Mouse (Mus musculus) kidney, postnatal 10 days (tissue): ENCODE results near the gene Mroh3.

Source experiments
- DNase-seq: peaks from one replicate; pipeline ENCODE4 v3.0.0; 2021; ENCODE audit warnings: mixed read lengths

Mroh3 gene

DNA sequence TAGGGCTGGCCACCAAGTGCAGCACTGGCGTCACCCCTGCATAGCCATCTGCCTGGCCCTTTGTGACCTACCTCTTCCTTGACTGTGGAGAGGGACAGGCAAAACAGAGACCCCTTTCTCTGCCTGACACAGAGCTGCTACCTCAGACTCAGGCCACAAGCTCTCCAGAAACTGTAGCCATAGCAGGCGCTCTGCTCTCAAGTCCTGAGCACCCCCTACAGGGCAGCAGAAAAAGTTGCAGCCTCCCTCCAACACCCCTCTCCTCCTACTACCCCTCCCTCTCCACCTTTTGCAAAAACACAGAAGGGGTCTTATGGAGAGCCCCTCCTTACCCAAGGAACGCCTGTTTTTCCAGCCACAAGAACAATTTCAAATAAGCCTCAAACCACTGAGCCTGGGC, at the start of gene Mroh3:
Gene Mroh3, minus strand, starts transcription at position 26 of the 400 bp plus-strand sequence.
- DNase-seq = no peak

DNA sequence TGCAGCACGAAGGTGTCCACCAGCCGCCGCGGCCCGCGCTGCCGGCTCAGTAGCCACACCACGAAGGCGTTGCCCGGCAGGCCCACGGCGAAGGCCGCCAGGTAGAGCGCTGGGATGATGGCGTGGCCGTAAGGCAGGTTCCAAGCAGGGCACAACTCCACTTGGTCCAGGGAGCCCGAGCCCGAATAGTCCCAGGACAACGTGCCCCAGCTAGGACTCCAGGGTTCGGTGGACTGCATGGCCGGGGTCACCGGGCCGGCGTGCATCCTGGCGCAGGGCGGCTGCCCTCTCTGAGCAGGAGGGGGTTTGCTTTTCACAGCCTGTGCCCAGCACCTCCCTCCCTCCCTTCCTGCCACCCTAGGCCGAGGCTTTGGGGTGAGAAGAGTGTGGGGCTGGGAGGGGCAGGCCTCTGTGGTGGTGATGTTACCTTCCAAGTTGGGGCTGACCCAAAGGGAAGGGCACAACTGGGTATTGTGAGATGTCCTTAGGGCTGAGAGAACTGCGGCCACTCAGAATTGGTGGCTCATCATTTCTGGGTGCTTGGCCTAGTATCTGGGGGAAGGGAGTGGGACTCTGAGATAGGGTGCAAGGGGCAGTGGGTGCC, 48.1 kb upstream of the Mroh3 start, which contains the start of gene Gpr25:
Gene Gpr25, minus strand, starts transcription at position 239 of the 604 bp plus-strand sequence.
- DNase-seq = no peak

DNA sequence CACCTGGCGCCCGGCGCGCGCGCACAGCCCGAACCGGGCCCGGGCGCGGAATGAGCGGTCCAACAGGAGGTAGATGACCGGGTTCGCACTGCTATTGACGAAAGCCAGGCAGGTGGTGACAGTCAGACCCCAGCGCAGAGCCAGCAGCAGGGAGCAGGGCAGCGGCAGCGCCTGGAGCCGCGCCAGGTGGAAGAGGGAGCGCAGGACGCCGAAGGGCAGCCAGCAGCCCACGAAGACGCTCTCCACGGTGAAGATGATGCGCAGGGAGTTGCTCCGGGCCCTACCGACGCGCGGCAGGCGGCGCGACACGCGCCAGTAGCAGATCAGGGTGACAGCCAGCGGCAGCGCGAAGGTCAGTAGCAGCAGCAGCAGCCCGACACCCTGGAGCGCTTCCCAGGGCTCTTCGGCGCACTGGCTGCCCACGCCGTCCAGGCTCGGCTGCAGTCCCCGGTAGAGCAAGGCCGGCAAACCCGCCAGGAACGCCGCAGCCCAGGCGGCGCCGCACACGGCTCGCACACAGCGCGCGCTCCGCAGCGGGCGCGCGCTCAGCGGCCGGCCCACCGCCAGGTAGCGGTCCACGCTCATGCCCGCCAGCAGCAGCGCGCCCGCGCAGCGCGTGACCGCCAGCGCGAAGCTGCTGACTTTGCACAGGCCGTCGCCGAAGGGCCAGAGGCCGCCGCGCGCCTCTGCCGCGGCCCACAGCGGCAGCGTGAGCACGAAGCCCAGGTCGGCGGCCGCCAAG, 47.4 kb upstream of the Mroh3 start:
- peak; percentile 74 for DNase-seq

DNA sequence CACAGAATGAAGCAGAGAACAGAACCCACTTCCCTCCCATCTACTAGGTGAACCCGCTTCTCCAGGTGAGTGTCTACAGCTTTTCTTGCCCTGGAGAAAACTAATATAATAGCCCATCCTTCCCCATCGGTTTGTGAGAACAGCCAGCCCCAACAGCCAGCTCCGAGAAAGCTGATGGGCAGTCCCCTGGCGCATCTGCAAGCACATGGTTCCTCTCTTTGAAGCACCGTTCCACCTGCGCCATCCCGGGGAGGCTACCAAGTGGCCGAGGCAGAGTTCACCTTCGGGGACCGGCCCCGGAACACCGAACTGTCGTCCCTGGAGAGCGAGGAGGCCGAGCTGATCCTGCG, 46.9 kb upstream of the Mroh3 start:
- no peak for DNase-seq

DNA sequence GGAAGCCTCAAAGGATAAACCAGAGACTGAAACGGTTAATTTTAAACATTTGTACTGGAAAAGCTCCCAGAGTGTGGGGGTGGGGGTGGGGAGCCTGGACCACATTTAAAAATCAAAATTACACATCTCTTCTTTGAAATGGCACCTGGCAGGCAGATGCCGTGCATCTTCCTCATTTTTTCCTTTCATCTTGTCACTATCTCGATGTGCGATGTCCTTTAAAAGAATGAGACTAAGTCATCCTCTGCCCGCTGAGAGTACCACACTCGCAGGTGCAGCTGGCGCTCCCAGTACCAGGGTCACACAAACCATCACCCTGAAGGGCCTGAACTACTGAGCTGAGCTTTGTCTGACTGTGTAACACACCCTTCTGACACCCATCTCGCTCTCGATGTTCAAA, 45.9 kb upstream of the Mroh3 start:
- no peak for DNase-seq

DNA sequence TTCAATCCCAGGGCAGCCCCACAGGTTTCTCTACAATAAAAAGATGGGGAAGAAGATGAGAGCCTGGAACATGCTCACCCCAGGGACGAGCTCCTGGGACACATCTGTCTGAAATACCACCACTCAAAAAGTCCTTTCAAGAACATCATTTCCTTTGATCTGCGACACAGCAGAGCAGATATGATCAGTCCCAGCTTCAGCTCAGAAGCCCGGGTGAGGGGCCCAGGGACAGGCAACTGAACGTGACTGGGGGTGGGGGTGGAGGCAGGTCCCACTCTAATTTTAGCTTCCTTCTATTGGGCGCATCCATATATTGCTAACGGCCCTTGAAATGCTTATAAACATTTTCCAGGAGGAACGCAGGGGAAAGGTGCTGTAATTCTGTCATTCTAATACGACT, 43.0 kb upstream of the Mroh3 start:
- no peak for DNase-seq

DNA sequence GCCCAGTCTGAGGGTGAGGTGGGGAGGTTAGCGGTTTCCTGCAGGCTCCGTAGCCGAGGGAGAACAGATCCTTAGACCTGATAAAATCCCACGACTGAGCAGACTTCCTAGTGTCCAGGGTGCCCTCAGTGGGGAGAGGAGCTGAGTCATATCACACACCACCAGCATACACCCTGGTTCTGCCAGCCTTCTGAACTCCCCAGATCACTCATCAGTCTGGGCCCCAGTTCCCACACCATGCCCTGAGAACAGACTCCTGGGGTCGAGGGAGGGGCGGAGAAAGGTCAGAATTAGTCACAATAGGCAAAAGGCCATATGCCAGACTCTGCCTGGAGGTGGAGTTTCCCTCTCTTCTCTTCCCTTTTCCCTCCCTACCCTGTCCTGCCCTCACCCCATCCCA, 42.5 kb upstream of the Mroh3 start:
- DNase-seq = no peak

DNA sequence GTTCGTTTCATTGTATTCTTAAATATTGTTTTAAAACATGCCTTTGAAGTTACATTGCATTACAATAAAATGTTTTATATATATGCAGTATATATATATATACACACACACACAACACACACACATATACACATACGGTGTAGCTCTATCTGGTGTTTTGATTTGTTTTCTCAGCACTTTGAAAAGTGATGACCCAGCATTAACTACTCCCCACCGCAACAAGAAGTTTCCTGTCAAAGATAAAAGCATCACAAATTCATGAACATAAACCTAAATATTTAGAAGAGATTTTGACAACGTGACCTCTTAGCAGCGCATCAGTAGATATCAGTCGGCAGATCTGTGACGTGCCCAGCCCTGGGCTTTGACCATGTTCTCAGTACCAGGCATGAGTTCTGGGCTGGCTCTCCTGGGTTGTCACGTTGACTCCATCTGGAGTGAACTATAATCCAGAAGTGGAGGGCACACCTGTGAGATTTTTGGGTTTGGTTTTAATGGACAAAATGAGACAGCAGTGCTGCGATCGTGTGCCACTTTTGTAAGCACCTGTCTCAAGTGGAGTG, 42.0 kb upstream of the Mroh3 start:
- no peak for DNase-seq

DNA sequence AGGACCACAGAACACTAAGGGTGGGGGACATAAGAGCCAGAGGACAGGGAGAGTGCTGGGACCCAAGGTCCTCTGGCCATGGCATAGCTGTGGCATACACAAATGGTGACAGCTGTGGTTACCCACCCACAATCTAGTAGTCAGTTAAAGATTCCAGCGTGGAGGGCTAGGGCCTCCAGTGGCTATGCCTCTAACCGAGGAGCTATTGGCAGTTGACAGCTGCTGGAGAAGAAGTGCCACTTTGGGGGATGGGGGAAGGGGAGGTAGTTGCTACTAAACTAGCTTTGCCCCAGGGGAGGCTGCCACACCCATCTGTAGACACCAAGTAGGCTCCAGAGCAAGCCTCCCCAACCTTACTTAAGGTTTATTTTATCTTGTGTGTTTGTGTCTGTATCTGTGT, 40.8 kb upstream of the Mroh3 start:
- no peak for DNase-seq

DNA sequence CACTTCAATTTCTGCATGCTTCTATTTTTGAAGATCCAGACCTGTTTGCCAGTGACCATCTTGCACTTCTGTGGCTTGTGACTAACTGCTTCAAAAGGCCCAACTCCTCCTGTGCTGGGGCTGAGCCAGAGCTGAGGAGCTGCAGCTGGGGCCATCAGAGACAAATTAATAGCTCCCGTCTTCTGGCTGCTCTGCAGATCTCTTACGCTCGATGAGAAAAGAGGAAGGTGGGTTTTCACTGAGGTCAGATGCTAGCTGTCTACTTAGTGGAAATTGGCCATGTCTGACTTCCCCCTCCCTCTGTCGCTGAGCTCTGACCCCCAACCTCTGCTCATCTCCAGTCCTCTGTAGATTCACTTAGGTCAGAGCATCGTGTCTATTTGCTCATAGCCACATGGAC, 37.0 kb upstream of the Mroh3 start:
- DNase-seq = no peak

DNA sequence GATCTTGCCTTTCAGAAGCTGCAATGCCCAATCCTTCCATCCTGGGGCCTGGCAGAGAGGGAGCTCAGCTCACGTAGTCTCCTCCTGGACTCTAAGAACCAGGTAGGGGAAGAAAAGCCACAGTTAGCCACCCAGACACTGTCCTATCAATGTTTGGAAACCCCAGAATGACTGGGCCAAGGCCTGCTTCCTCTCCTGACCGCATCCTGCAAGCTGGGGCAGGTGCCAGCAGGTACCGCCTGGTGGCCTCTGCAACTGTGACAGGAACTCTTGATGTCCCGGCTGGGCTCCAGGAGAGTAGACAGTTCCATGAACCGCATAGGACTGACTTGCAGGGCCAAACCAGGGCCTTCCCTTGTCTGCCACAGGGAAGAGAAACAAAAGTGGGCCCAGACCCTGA, 34.8 kb upstream of the Mroh3 start:
- DNase-seq = no peak

DNA sequence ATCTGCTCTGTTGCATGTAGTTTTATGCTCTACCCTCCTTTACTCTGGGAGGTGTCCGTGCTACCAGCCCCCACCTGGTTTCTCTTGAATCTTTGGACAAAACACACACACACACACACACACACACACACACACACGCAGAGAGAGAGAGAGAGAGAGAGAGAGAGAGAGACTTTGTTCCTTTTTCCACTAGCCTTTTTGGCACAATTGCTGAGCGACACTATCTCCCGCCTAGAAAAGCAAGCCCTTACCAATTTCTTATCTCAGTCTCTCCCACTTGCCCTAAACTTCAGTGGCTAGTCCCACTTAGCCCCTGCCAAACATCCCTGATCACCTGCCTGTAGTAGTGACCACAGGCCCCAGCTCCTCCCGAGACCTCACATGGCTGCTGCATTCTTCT, 31.8 kb upstream of the Mroh3 start:
- no peak for DNase-seq

DNA sequence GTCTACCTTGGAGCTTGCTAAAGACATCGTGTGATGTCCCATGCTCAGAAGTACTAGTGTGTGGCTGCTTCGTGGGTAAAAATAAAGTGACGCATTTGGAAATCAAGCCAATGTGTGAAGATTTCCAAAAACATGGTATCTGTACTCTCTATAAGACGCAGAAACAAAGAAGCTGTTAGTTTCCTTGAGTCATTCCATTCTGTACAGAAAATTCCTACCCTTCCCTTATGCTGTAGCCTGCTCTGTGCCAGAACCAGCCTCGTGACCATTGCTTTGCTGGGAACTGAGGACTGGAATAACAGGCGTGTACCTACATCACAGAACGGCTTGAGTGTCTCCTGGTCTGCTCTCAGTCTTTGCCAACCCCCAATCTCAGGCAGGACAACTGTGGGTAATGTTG, 29.2 kb upstream of the Mroh3 start:
- DNase-seq = no peak

DNA sequence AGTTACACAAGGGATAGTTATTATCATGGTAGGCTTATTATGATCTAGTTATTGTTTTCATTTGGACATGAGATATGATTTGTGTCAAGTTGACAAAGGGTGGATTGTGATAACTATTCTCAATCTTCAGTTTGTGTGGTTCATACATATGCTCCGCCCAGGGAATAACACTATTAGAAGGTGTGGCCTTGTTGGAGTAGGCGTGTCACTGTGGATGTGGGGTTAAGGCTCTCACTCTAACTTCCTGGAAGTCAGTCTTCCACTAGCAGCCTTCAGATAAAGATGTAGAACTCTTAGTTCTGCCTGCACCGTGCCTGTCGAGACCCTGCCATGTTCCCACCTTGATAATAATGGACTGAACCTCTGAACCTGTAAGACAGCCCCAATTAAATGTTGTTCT, 25.9 kb upstream of the Mroh3 start:
- DNase-seq = no peak

DNA sequence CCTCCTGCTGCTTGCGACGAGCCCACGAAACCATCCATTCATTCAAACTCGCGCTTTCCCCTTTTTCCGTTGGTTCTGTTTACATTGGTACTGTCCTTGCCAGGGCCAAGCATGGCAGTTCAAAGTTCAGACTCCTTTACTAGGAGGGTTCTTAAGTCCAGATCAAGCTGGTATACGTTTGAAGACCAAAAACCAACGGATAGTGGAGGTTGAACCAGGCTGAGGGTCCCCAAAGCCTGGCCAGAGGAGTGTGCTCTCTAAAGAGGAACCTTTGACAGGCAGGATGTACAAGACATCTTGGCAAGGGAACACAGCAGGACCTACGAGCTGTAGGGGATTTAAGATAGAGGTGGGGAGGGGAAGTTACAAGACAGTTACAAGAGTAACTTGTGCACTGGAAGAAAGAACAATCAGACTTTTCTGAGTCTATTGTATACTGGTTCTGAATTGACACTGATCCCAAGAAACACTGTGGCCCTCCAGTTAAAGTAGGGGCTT, 22.0 kb upstream of the Mroh3 start:
- no peak for DNase-seq

DNA sequence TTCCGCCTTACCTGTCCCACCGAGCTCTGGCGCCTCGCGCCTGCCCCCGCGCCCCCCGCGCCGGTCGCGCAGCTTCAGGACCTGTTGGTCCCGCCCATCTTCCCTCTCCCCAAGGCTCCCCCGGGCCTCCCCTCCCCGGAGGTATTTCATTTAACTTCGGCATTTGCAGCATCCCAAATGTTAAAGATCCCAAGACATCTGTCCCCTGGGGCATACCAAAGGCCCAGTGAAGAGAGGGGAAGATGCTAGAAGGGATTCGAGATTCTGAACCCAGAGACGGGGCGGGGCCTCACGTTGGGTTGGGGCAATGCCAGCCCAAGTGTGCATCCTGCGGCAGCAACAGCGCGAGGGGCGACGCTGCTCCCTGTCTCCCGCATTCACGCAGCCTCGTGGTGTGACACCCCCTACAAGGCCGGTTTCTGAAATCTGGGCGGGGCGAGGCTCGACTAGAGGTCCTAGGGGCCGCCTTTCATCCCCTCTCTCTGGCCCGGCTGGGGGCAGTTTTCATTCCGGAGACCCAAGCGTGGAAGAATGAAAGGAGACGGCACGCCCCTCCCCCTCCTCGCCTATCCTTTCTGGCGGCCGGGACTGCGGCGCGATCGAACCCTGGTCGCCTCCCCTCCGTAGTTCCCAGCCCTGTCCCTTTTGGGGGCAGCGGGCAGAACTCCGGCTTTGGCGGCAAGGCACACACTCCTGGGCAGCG, 21.4 kb upstream of the Mroh3 start, which contains the start of gene Inava:
Gene Inava, minus strand, starts transcription at position 373 of the 703 bp plus-strand sequence.
- DNase-seq = peak; percentile 72

DNA sequence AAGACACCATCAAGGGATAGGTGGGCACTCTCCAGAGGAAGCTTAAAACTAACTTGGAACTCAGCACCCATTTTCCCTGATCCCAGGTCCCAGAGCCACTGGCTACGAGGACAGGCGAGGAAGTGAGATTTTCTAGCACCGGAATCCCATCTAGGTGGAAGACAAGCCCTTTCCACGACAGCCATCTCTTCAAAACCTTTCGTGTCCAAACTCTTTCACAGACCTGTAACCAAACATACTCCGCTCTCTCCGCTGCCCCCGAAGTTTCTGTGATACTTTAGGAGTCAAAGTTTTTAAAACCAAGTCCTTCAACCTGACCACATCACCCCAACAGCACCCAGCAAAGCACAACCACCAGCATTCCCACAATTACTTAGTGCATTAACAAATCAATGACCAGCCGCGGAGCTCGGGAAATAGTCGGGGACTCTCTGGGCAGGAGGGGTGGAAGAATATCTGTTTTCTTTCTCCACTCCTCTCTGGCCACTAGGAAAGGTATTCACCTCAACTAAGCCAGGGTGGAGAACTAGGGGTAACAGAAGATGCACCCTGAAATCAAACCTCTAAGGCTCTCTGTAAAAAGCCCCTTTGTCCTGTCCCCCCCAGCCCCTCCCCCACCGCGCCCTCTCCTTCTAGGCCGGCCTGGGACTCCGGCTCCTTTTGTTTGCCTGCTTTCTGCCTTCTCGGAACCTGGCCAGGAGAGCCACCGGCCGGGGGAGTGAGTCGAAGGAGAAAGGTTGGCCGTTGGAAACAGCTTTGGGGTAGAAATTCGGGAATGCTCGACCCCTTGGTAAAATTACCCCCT, 20.6 kb upstream of the Mroh3 start:
- DNase-seq = no peak

DNA sequence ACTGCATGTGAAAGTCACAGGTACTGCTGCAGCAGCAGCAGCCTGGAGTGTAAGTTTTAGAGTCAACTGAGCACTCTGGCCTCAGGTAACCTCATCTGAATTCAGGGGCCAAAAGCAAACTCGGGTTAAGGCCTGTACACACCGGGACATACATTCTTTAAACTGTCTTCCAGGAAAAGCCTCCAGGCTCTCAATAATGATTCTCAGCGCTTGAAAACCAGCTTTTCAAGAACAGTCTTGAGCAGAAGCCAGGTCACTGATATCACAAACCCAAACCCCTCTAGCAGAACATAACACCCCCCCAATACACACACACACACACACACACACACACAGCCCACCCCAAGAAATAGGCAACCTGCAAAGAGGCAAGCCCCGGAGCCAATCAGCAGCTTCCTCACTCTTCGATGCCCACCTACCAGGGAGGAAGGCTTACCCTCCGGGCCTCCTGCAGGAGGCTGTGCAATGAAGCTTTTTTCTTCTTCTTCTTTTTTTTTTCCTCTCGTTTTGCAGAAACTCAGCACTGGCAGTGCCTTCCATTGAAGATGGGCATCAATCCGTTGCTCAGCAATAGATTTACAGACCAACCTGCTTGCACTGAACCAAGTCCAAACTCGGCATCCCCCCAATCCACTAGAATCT, 19.8 kb upstream of the Mroh3 start:
- no peak for DNase-seq

DNA sequence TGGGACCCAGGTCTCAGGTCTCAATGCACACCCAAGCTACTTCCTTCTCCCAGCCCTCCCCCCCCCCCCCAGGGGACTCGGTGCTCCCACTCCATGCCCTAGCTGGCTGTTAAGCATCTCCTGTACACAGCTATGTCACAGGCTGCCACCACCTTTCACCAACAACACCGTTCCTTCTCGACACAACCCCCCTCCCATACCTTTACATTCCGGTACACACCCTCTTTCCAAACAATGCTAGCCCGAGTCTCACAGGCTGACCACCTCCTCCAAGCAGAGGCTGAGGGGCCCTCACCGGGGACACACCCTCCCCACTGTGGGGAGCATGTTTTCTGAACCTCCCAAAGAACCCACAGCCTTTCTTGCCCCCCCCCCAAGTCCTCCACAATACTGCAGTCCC, 19.0 kb upstream of the Mroh3 start:
- DNase-seq = no peak

DNA sequence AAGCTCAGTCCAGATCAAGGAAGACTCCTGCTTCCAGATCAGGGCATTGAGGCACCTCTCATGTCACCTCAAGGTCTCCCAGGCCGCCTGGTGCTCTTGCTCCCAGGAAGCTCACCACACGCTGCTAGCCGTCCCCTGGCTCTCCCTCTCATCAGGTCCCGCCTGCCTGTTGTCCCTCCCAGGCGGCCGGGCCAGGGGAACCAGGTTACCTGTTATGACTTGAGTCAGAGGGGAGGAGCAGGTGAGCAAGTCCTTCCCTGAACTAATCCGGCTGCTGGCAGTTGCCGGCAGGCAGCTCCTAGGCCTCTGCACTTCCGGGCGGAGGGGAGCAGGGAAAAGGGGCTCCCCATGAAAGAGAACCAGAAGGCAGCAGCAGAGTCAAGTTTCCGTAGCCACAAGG, 17.6 kb upstream of the Mroh3 start:
- DNase-seq = peak; percentile 77

DNA sequence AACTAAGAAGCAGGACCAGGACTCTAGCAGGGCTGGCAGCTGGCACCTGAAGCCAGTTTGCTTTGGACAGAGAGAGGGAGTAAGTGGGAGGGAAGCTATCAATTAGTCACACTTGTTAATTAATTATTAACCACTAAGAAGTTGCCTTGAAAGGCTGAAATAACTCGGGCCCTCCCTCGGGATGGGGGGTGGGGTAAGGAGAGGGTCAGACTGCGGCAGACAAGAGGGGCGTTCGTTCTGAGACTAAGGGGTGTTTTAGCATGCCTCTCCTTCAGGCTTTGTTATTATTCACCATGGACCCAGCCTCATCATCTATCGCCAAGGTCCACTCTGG, 16.4 kb upstream of the Mroh3 start:
- DNase-seq = peak; percentile 72

DNA sequence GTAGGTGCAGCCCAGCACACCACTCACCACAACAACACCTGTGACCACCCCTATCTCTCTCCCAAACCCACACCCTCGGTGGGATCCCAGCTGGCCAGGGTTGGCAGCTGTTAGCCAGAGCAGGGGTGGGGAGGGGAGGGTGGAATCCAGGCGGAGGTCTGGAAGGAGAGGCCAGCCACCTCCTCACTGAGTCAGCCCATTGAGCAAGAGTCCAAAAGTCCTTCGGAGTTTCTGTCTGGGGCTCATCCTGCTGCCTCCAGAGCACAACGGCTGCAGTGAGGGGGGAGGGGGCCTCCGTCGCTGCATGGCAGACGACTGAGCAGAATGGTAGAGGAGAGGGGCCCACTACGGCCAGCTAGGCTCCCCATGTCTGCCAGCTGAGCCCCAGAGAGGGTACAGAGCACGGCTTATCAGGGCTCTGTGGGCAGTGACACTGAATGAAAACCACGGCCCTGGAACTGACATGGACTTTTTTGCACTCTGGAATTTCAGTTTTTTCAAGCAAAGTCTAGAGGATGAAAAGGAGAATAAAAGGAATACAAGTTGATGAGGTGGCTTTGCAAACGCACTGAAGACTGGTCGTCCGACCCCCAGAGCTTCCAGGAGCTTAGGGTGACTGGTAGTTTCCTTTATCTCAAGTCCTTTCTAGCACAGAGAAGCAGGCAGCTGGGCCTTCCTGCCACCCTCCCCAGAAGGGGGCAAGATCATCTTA, 15.9 kb upstream of the Mroh3 start:
- DNase-seq = peak; percentile 80
